Mouse (Mus musculus): ENCODE data around the gene Trpv2.

Trpv2 gene

GRCm38 (mm10) chr11:62630225-62630821, 56.0 kb downstream of the Trpv2 start:
- no peak for DNase-seq (ENCODE audit: low spot score in 2 of 2)

- DNase-seq (ENCODE audit: low spot score in 2 of 2) = no peak
Measured at GRCm38 (mm10) chr11:62631138-62631537, 56.9 kb downstream of the Trpv2 start.

GRCm38 (mm10) chr11:62635406-62635805, 61.1 kb downstream of the Trpv2 start:
- DNase-seq (ENCODE audit: low spot score in 2 of 2) = no peak

- no peak for DNase-seq (ENCODE audit: low spot score in 2 of 2)
Measured at GRCm38 (mm10) chr11:62636105-62636839, 62.0 kb downstream of the Trpv2 start.

GRCm38 (mm10) chr11:62636840-62637221, 62.5 kb downstream of the Trpv2 start:
- peak; percentile 60 to 79 for DNase-seq (ENCODE audit: low spot score in 2 of 2)

GRCm38 (mm10) chr11:62637401-62637800, 63.1 kb downstream of the Trpv2 start:
- no peak for DNase-seq (ENCODE audit: low spot score in 2 of 2)

- no peak for DNase-seq (ENCODE audit: low spot score in 2 of 2)
Measured at GRCm38 (mm10) chr11:62637806-62638205, 63.5 kb downstream of the Trpv2 start.

- DNase-seq (ENCODE audit: low spot score in 2 of 2) = no peak
Measured at GRCm38 (mm10) chr11:62638402-62638801, 64.1 kb downstream of the Trpv2 start.

- DNase-seq (ENCODE audit: low spot score in 2 of 2) = no peak
Measured at GRCm38 (mm10) chr11:62640378-62640777, 66.1 kb downstream of the Trpv2 start.

- DNase-seq (ENCODE audit: low spot score in 2 of 2) = no peak
Measured at GRCm38 (mm10) chr11:62642023-62642844, 67.9 kb downstream of the Trpv2 start.

- no peak for DNase-seq (ENCODE audit: low spot score in 2 of 2)
Measured at GRCm38 (mm10) chr11:62643011-62643631, 68.8 kb downstream of the Trpv2 start.

GRCm38 (mm10) chr11:62643681-62644363, 69.5 kb downstream of the Trpv2 start:
- DNase-seq (ENCODE audit: low spot score in 2 of 2) = no peak

- no peak for DNase-seq (ENCODE audit: low spot score in 2 of 2)
Measured at GRCm38 (mm10) chr11:62644602-62645336, 70.5 kb downstream of the Trpv2 start.

- no peak for DNase-seq (ENCODE audit: low spot score in 2 of 2)
Measured at GRCm38 (mm10) chr11:62645337-62645675, 71.0 kb downstream of the Trpv2 start.

GRCm38 (mm10) chr11:62645732-62646494, 71.6 kb downstream of the Trpv2 start:
- DNase-seq (ENCODE audit: low spot score in 2 of 2) = peak; percentile 58 to 65

GRCm38 (mm10) chr11:62646495-62646843, 72.2 kb downstream of the Trpv2 start:
- no peak for DNase-seq (ENCODE audit: low spot score in 2 of 2)

GRCm38 (mm10) chr11:62646958-62647515, 72.8 kb downstream of the Trpv2 start:
- DNase-seq (ENCODE audit: low spot score in 2 of 2) = no peak

GRCm38 (mm10) chr11:62647661-62648590, 73.6 kb downstream of the Trpv2 start, which contains the start of gene Lrrc75a:
Gene Lrrc75a (minus strand): TSS chr11:62648523.
- no peak for DNase-seq (ENCODE audit: low spot score in 2 of 2)
